Mouse (Mus musculus): Measurements from ENCODE around the gene Snx29.
"Not testable (repeated sequence)": the region's sequence is repeated elsewhere in the genome, so short reads cannot be mapped to it uniquely, and the experiment has no call there.

The Snx29 gene

GRCm38 (mm10) chr16:11448696-11449095 is 126.0 kb downstream of the Snx29 start:
- in situ Hi-C loops (cut with MboI, MseI), result not testable (repeated sequence)

GRCm38 (mm10) chr16:11449344-11449743 is 126.6 kb downstream of the Snx29 start:
- in situ Hi-C loops (cut with MboI, MseI), result no loop called here

- in situ Hi-C loops (cut with MboI, MseI), result no loop called here
These were observed 127.9 kb downstream of the Snx29 start for GRCm38 (mm10) chr16:11450626-11451025.

- in situ Hi-C loops (cut with MboI, MseI), result no loop called here
These were observed 132.2 kb downstream of the Snx29 start for GRCm38 (mm10) chr16:11454871-11455270.

- in situ Hi-C loops (cut with MboI, MseI), result no loop called here
These were observed 132.9 kb downstream of the Snx29 start for GRCm38 (mm10) chr16:11455545-11456140.

- in situ Hi-C loops (cut with MboI, MseI), result no loop called here
These were observed 133.5 kb downstream of the Snx29 start for GRCm38 (mm10) chr16:11456141-11456645.

GRCm38 (mm10) chr16:11457136-11457535 is 134.4 kb downstream of the Snx29 start:
- in situ Hi-C loops (cut with MboI, MseI), result no loop called here

GRCm38 (mm10) chr16:11457609-11458350 is 135.1 kb downstream of the Snx29 start:
- in situ Hi-C loops (cut with MboI, MseI), result no loop called here

- in situ Hi-C loops (cut with MboI, MseI), result no loop called here
These were observed 137.5 kb downstream of the Snx29 start for GRCm38 (mm10) chr16:11460210-11460609.

GRCm38 (mm10) chr16:11461612-11462011 is 138.9 kb downstream of the Snx29 start:
- in situ Hi-C loops (cut with MboI, MseI), result no loop called here

GRCm38 (mm10) chr16:11468533-11469179 is 145.9 kb downstream of the Snx29 start:
- in situ Hi-C loops (cut with MboI, MseI), result no loop called here

GRCm38 (mm10) chr16:11469491-11469890 is 146.8 kb downstream of the Snx29 start:
- in situ Hi-C loops (cut with MboI, MseI), result no loop called here

- in situ Hi-C loops (cut with MboI, MseI), result loop anchor here (10.0 kb wide), 1 partner anchor 404 kb away; no protein-coding TSS in a partner anchor
These were observed 148.5 kb downstream of the Snx29 start for GRCm38 (mm10) chr16:11471246-11471645.

GRCm38 (mm10) chr16:11472852-11473251 is 150.1 kb downstream of the Snx29 start:
- in situ Hi-C loops (cut with MboI, MseI), result loop anchor here (10.0 kb wide), 1 partner anchor 402 kb away; no protein-coding TSS in a partner anchor

GRCm38 (mm10) chr16:11473474-11473873 is 150.8 kb downstream of the Snx29 start:
- in situ Hi-C loops (cut with MboI, MseI), result loop anchor here (10.0 kb wide), 1 partner anchor 401 kb away; no protein-coding TSS in a partner anchor

GRCm38 (mm10) chr16:11473893-11474505 is 151.3 kb downstream of the Snx29 start:
- in situ Hi-C loops (cut with MboI, MseI), result loop anchor here (10.0 kb wide), 1 partner anchor 401 kb away; no protein-coding TSS in a partner anchor

- in situ Hi-C loops (cut with MboI, MseI), result loop anchor here (10.0 kb wide), 1 partner anchor 399 kb away; no protein-coding TSS in a partner anchor
These were observed 152.6 kb downstream of the Snx29 start for GRCm38 (mm10) chr16:11475137-11475943.

GRCm38 (mm10) chr16:11476314-11476713 is 153.6 kb downstream of the Snx29 start:
- in situ Hi-C loops (cut with MboI, MseI), result loop anchor here (10.0 kb wide), 1 partner anchor 398 kb away; no protein-coding TSS in a partner anchor

GRCm38 (mm10) chr16:11476968-11477367 is 154.3 kb downstream of the Snx29 start:
- in situ Hi-C loops (cut with MboI, MseI), result loop anchor here (10.0 kb wide), 1 partner anchor 398 kb away; no protein-coding TSS in a partner anchor

GRCm38 (mm10) chr16:11477591-11477990 is 154.9 kb downstream of the Snx29 start:
- in situ Hi-C loops (cut with MboI, MseI), result loop anchor here (10.0 kb wide), 1 partner anchor 397 kb away; no protein-coding TSS in a partner anchor

Measured in T-helper 2 cell (primary cell).